Mouse (Mus musculus) embryonic facial prominence, embryonic 13.5 days (tissue): ENCODE data around the gene Hoxb6. TPM values are rescaled to one million over a fixed set of nuclear protein-coding genes. Genes with fewer than 3 reads are reported as not detected.
A peak's percentile ranks its signal among the peaks of the same experiment; 100 is the strongest.

ENCODE experiments used
- ATAC-seq: fragments of 200-750 bp; cut with Nextera tagmentation; 2 replicates; pipeline ENCODE4 v1.8.0; 2017; ENCODE audit warnings: low read depth; ENCODE audit not compliant: insufficient number of reproducible peaks, insufficient read depth, low FRiP score, low TSS enrichment
- H3K27ac ChIP-seq: fragments of 300-500 bp; sonication (generic); 2 replicates; pipeline ENCODE4 v1.5.1; 2015; ENCODE audit warnings: moderate library complexity, mild to moderate bottlenecking, inconsistent platforms
- H3K27me3 ChIP-seq: fragments of 300-500 bp; sonication (generic); 2 replicates; pipeline ENCODE4 v1.6.1; 2015; ENCODE audit warnings: mild to moderate bottlenecking, inconsistent platforms
- H3K36me3 ChIP-seq: fragments of 300-500 bp; sonication (generic); 2 replicates; pipeline ENCODE4 v1.6.1; 2015; ENCODE audit warnings: mild to moderate bottlenecking, inconsistent platforms
- H3K4me1 ChIP-seq: fragments of 300-500 bp; sonication (generic); 2 replicates; pipeline ENCODE4 v1.6.1; 2015; ENCODE audit warnings: inconsistent platforms
- H3K4me2 ChIP-seq: fragments of 300-500 bp; sonication (generic); 2 replicates; pipeline ENCODE4 v1.6.1; 2015; ENCODE audit warnings: moderate library complexity, mild to moderate bottlenecking, inconsistent platforms
- H3K4me3 ChIP-seq: fragments of 300-500 bp; sonication (generic); 2 replicates; pipeline ENCODE4 v1.5.1; 2015; ENCODE audit warnings: mild to moderate bottlenecking, inconsistent platforms
- H3K9ac ChIP-seq: fragments of 300-500 bp; sonication (generic); 2 replicates; pipeline ENCODE4 v1.6.1; 2015; ENCODE audit warnings: mild to moderate bottlenecking, inconsistent platforms
- H3K9me3 ChIP-seq: fragments of 300-500 bp; sonication (generic); 2 replicates; pipeline ENCODE4 v1.6.1; 2016; ENCODE audit warnings: inconsistent platforms
- WGBS: fragments of 180-500 bp; shearing (Covaris S2); methylation state at CpG from one replicate; pipeline ENCODE4 v1.1.7; 2015; ENCODE audit warnings: mixed read lengths; 5-methylcytosine and 5-hydroxymethylcytosine counted together
- polyA plus RNA-seq: library from polyadenylated mRNA; unstranded; fragments of >200 nt; fragmentation: Nextera tagmentation; extraction: Ambion mirVana; gene quantifications from 2 replicates; pipeline ENCODE4 v1.2.1, GENCODE M21; 2015

The Hoxb6 gene
- polyA plus RNA-seq, 1 experiment from 2014 or later: 4.0 TPM

DNA sequence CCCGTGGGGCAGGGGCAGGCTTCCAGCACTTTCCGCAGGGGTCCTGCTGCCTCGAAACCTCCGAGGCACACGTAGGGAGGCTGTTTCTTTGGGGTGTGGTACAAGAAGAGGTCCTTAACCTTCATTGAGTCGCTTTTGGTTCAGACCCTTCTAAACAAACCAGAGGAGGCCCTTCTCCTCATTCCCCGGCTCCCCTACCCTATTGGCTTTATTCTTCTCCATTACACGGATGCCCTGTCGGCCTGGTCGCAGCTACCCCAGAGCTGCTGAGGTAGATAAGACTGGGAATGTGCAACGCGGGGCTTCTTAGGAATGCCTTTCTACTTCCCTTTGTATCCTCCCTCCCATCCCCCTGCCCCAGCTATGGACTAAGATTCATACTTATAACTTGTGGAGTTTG is 34.4 kb downstream of the Hoxb6 start:
- Histone ChIP-seq H3K4me3 (no peak overlapping the region), H3K9me3 (no peaks in the 10 kb centered on the region), H3K36me3 (no peaks in the 10 kb centered on the region), H3K27me3 (peaks cover 100% of the 10 kb centered on the region), H3K4me2 (no peak overlapping the region), H3K9ac (no peak overlapping the region), H3K4me1 (no peaks in the 10 kb centered on the region), H3K27ac (no peak overlapping the region)
- no peak for ATAC-seq
- under 1% methylated on average over 12 of the region's 12 CpGs for WGBS

DNA sequence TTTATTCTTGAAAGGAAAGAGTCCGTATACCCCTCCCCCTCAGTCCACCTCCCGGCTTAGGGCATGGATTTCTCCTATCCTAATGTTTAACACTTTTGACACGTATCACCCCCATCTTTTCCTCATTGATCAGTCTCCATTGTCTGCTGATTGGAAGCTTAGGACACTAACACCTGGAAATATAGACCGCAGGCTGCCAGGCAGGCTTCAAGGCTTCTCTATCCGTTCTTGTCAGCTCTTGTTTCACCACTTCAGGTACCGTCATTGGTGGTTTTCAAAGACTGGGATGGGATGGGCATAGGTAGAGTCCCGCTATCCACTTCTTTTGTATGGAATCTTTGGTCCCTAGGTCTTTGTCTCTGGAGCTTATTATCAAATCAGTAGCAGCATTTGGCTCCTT is 34.8 kb downstream of the Hoxb6 start:
- H3K27me3 ChIP-seq: peaks cover 100% of the 10 kb centered on the region
- H3K4me3 ChIP-seq: no peak overlapping the region
- no peak overlapping the region for H3K9ac ChIP-seq
- no peak overlapping the region for H3K4me2 ChIP-seq
- ATAC-seq: no peak
- H3K36me3 ChIP-seq: no peaks in the 10 kb centered on the region
- H3K4me1 ChIP-seq: no peaks in the 10 kb centered on the region
- 3% methylated on average over 7 of the region's 7 CpGs for WGBS
- H3K27ac ChIP-seq: no peak overlapping the region
- no peaks in the 10 kb centered on the region for H3K9me3 ChIP-seq

DNA sequence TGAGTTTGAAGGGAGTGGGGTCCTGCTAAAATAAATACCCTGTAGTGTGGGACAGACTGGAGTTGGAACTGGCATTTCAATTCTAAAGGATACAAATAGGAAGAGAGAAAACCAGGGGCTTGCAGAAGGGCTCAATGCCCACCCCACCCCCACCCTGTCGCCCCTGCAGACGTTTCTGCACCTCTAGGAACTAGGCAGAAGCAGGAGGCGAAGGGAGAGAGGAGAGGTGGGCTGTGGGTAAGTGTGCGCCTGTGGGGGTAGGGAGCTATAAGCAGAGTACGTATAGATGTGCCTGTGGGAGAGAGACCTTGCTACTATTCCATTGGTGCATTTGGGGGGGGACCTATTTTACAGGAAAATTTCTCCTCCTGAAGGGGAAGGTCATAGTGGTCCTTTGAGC is 35.5 kb downstream of the Hoxb6 start:
- H3K9ac ChIP-seq: no peak overlapping the region
- no peak overlapping the region for H3K4me2 ChIP-seq
- WGBS: 3% methylated on average over 5 of the region's 5 CpGs
- no peak overlapping the region for H3K27ac ChIP-seq
- peaks cover 100% of the 10 kb centered on the region for H3K27me3 ChIP-seq
- no peak overlapping the region for H3K4me3 ChIP-seq
- ATAC-seq: no peak
- H3K36me3 ChIP-seq: no peaks in the 10 kb centered on the region
- H3K4me1 ChIP-seq: peaks cover 3% of the 10 kb centered on the region
- H3K9me3 ChIP-seq: no peaks in the 10 kb centered on the region

DNA sequence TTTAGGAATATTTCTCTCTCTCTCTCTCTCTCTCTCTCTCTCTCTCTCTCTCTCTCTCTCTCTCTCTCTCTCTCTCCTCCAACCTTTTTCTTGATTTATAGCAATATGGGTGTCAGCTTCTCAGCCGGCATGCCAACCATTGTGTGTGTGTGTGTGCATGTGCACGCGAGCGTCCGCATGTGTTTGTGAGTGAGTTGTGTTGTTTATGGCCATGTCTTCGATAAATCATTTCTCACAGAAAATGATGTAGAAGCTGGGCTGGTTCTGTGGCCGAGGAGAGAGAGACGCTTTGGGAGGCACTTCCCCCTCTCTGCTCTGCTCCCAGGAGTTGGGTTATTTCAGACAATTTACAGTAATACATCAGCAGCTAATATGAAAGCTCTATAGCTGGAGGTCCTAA is 36.3 kb downstream of the Hoxb6 start:
- no peak overlapping the region for H3K9ac ChIP-seq

DNA sequence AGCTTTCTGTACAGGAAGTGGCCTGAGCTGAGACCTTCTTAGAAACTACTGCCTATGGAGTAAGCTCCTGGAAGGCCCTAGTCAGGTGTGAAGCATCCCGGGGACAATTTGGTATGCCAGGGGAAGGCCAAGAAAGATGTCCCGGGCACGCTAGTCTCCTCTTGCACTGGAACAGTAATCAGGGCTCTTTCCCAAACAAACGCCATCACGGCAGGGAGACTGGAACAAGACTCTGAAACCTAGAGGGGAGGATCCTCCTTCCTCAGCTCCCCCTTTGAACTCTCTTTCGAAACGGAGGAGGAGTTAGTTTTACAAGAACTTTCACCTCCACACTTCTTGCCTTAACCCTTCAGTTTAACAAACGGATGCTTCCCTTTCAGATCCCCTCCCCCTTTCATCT is 39.8 kb downstream of the Hoxb6 start:
- under 1% methylated on average over 8 of the region's 8 CpGs for WGBS
- H3K9ac ChIP-seq: no peak overlapping the region
- ATAC-seq: no peak
- peaks cover 100% of the 10 kb centered on the region for H3K27me3 ChIP-seq
- H3K4me3 ChIP-seq: no peak overlapping the region; the same call in 1 of the 2 replicates
- H3K4me2 ChIP-seq: no peak overlapping the region
- no peaks in the 10 kb centered on the region for H3K9me3 ChIP-seq
- H3K36me3 ChIP-seq: no peaks in the 10 kb centered on the region
- H3K4me1 ChIP-seq: peaks cover 7% of the 10 kb centered on the region
- no peak overlapping the region for H3K27ac ChIP-seq

More for the DNA sequence above, 36.3 kb downstream of the Hoxb6 start:
- no peak overlapping the region for H3K4me3 ChIP-seq
- H3K4me2 ChIP-seq: no peak overlapping the region
- 4% methylated on average over 8 of the region's 8 CpGs for WGBS
- ATAC-seq: no peak
- peaks cover 100% of the 10 kb centered on the region for H3K27me3 ChIP-seq
- H3K4me1 ChIP-seq: peaks cover 7% of the 10 kb centered on the region
- no peaks in the 10 kb centered on the region for H3K9me3 ChIP-seq
- no peaks in the 10 kb centered on the region for H3K36me3 ChIP-seq
- no peak overlapping the region for H3K27ac ChIP-seq

GRCm38 (mm10) chr11:96332618-96333032 is 40.3 kb downstream of the Hoxb6 start:
- peaks cover 100% of the 10 kb centered on the region for H3K27me3 ChIP-seq
- H3K4me2 ChIP-seq: peak overlapping the region; percentile 49
- WGBS: under 1% methylated on average over 35 of the region's 35 CpGs
- no peaks in the 10 kb centered on the region for H3K9me3 ChIP-seq
- H3K36me3 ChIP-seq: no peaks in the 10 kb centered on the region
- no peak for ATAC-seq
- peaks cover 7% of the 10 kb centered on the region for H3K4me1 ChIP-seq
- H3K9ac ChIP-seq: no peak overlapping the region
- peak overlapping the region; percentile 23 for H3K4me3 ChIP-seq
- no peak overlapping the region for H3K27ac ChIP-seq

DNA sequence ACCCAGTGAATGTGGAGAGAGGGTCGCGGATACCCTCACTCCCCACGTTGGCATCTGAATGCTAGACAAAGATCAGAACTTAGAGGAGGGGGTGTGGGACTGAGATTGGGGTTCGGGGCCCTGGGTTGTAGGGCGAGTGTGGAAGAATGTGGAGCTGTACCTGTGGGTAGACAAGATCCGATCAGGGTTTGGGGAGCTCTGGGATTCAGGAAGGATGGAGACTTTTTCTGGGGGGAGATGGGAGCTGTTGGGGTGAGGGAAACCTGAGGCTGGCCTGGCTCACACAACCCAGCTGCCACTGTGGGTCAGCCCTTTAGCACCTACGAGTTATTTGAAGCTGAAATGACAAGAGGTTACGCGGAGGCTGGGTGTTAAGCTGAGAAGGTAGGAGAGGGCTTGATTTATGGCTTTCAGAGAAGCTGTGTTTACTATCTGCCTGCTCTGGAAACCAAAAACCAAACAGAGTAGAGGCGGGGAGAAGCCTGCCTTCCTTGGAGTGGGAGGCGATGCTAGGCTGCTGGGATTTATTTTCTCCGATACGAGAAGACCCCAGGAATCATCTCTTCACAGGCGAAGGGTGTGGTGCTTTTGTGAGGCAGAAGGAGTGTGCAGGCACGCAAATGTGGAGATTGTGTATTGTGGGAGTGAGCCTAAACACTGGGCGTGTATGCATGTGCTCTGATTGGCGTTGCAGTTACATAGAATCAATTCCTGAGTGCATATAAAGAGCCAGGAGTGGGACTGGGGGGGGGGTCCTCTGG is 41.1 kb downstream of the Hoxb6 start:
- 0 out of 2 replicates have a peak overlapping the region, but pooled peaks have one; percentile 23 for H3K4me3 ChIP-seq
- H3K4me1 ChIP-seq: peaks cover 7% of the 10 kb centered on the region
- H3K36me3 ChIP-seq: no peaks in the 10 kb centered on the region
- peak overlapping the region; percentile 49; the same call in 1 of the 2 replicates for H3K4me2 ChIP-seq
- no peaks in the 10 kb centered on the region for H3K9me3 ChIP-seq
- 5% methylated on average over 17 of the region's 17 CpGs for WGBS
- H3K27ac ChIP-seq: no peak overlapping the region
- H3K9ac ChIP-seq: no peak overlapping the region
- H3K27me3 ChIP-seq: peaks cover 100% of the 10 kb centered on the region
- ATAC-seq: no peak

DNA sequence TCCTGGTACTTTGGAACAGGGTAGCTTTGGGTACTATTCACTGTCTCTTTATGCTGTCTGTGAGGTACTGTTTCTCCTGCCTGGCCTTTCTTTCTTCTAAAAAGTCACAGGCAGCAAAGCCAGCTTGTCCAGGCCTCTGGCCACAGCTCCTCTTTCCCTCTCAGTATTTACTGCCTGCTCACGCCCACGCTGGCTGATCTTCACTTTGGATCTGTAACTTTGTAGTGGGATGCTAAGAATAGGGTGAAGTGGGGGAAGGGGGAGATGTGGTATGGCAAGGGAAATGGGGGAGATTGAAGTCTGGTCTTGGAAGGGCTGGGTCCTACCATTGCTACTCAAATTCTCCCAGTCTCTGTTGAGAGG is 41.7 kb downstream of the Hoxb6 start:
- H3K27ac ChIP-seq: no peak overlapping the region
- 3% methylated on average over 2 of the region's 2 CpGs for WGBS
- H3K9me3 ChIP-seq: no peaks in the 10 kb centered on the region
- no peaks in the 10 kb centered on the region for H3K36me3 ChIP-seq
- no peak overlapping the region for H3K4me2 ChIP-seq
- no peak overlapping the region for H3K9ac ChIP-seq
- H3K27me3 ChIP-seq: peaks cover 100% of the 10 kb centered on the region
- H3K4me3 ChIP-seq: no peak overlapping the region
- peaks cover 7% of the 10 kb centered on the region for H3K4me1 ChIP-seq
- ATAC-seq: no peak

DNA sequence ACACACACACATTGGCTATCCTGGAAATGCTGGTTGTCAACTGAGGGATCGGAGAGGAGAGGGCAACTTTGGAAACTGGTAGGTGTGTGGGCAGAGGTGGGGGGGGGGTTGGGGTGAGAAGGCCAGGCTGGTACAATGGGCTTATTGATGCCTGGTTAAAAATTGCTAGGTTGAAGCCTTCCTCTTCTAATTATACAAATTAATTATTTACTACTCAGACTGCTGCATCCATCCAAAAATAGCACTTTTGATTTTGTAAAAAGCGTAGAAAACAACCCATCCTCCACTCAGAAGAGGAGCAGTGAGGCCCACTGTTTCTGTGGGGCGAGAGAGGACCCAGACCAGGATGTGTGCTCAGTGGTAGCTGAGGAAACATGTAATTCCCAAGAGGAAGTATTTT is 42.7 kb downstream of the Hoxb6 start:
- WGBS: 17% methylated on average over 3 of the region's 3 CpGs
- H3K4me2 ChIP-seq: no peak overlapping the region

GRCm38 (mm10) chr11:96336597-96336996 is 44.3 kb downstream of the Hoxb6 start:
- no peak overlapping the region for H3K4me2 ChIP-seq
- no peak overlapping the region for H3K9ac ChIP-seq

More for the DNA sequence above, 42.7 kb downstream of the Hoxb6 start:
- H3K9ac ChIP-seq: no peak overlapping the region
- no peaks in the 10 kb centered on the region for H3K36me3 ChIP-seq
- H3K27ac ChIP-seq: no peak overlapping the region
- H3K9me3 ChIP-seq: no peaks in the 10 kb centered on the region
- H3K4me1 ChIP-seq: peaks cover 7% of the 10 kb centered on the region
- H3K4me3 ChIP-seq: no peak overlapping the region
- peaks cover 100% of the 10 kb centered on the region for H3K27me3 ChIP-seq
- no peak for ATAC-seq

GRCm38 (mm10) chr11:96337026-96337425 is 44.8 kb downstream of the Hoxb6 start:
- Histone ChIP-seq H3K4me3 (no peak overlapping the region), H3K36me3 (no peaks in the 10 kb centered on the region), H3K27ac (no peak overlapping the region), H3K4me1 (peaks cover 7% of the 10 kb centered on the region), H3K9ac (no peak overlapping the region), H3K27me3 (peaks cover 100% of the 10 kb centered on the region), H3K9me3 (no peaks in the 10 kb centered on the region), H3K4me2 (no peak overlapping the region)
- ATAC-seq: no peak
- 5% methylated on average over 6 of the region's 6 CpGs for WGBS

More at GRCm38 (mm10) chr11:96336597-96336996, 44.3 kb downstream of the Hoxb6 start:
- Histone ChIP-seq H3K4me3 (no peak overlapping the region), H3K27ac (no peak overlapping the region), H3K4me1 (peaks cover 7% of the 10 kb centered on the region), H3K9me3 (no peaks in the 10 kb centered on the region), H3K36me3 (no peaks in the 10 kb centered on the region), H3K27me3 (peaks cover 100% of the 10 kb centered on the region)
- 2% methylated on average over 2 of the region's 2 CpGs for WGBS
- ATAC-seq: no peak
